Mouse (Mus musculus) small intestine, adult 2 months (tissue): ENCODE results near the gene Sav1. TPM values are rescaled to one million over a fixed set of nuclear protein-coding genes. Genes with fewer than 3 reads are reported as not detected.

Experiments used
- H3K27ac ChIP-seq: fragments of 200-500 bp; 2 replicates; pipeline ENCODE4 v1.5.1; 2012; ENCODE audit warnings: low read depth, low read length, control low read depth, inconsistent platforms; ENCODE audit not compliant: insufficient read depth
- H3K27me3 ChIP-seq: fragments of 200-500 bp; 2 replicates; pipeline ENCODE4 v1.6.1; 2012; ENCODE audit warnings: mild to moderate bottlenecking, moderate library complexity, low read length, inconsistent platforms; ENCODE audit not compliant: control insufficient read depth, insufficient read depth
- H3K36me3 ChIP-seq: fragments of 200-500 bp; 2 replicates; pipeline ENCODE4 v1.6.1; 2012; ENCODE audit warnings: mild to moderate bottlenecking, low read length, control low read depth, inconsistent platforms; ENCODE audit not compliant: control insufficient read depth, insufficient read depth
- H3K4me1 ChIP-seq: fragments of 200-500 bp; 2 replicates; pipeline ENCODE4 v1.6.1; 2012; ENCODE audit warnings: low read length, inconsistent platforms, mixed read lengths; ENCODE audit not compliant: control insufficient read depth, insufficient read depth, insufficient read length
- H3K4me3 ChIP-seq: fragments of 200-500 bp; 2 replicates; pipeline ENCODE4 v1.5.1; 2012; ENCODE audit warnings: low read depth, mild to moderate bottlenecking, control low read depth, inconsistent platforms, low read length, moderate library complexity
- CTCF ChIP-seq: fragments of 200-500 bp; IDR thresholded peaks from 2 replicates; pipeline ENCODE4 v1.5.1; 2012; ENCODE audit warnings: low read depth, mild to moderate bottlenecking, control low read depth, inconsistent platforms, low read length, moderate library complexity, mixed read lengths; ENCODE audit not compliant: insufficient replicate concordance, insufficient read length; ENCODE audit errors: extremely low read depth
- POLR2A ChIP-seq: fragments of 200-500 bp; IDR thresholded peaks from 2 replicates; pipeline ENCODE4 v1.6.1; 2012; ENCODE audit warnings: low read depth, mild to moderate bottlenecking, control low read depth, inconsistent platforms, low read length, moderate library complexity
- WGBS: fragments of 180-500 bp; shearing (Covaris S2); methylation state at CpG from one replicate; pipeline ENCODE4 v1.1.7; 2018; 5-methylcytosine and 5-hydroxymethylcytosine counted together
- polyA plus RNA-seq: library from polyadenylated mRNA; depleted of rRNA; stranded (reverse); fragments of >200 nt; gene quantifications from 2 replicates; pipeline ENCODE4 v1.2.3, GENCODE M21; 2012; rRNA removed

Gene Sav1
- polyA plus RNA-seq, 1 experiment = 4.7 TPM

- no peak overlapping the region for H3K27ac ChIP-seq
- whole genome bisulfite sequencing = 57% methylated on average over 7 of the region's 7 CpGs
- H3K4me3 ChIP-seq = no peak overlapping the region
- no peaks in the 10 kb centered on the region for H3K27me3 ChIP-seq
- TF ChIP-seq CTCF (no peak), POLR2A (no peak)
- H3K36me3 ChIP-seq = no peaks in the 10 kb centered on the region
- H3K4me1 ChIP-seq = no peaks in the 10 kb centered on the region
Measured at GRCm38 (mm10) chr12:69926716-69927115, 60.1 kb downstream of the Sav1 start.

GRCm38 (mm10) chr12:69924012-69924411, 62.8 kb downstream of the Sav1 start:
- WGBS = 23% methylated on average over 5 of the region's 5 CpGs
- Histone ChIP-seq H3K4me1 (no peaks in the 10 kb centered on the region), H3K4me3 (no peak overlapping the region), H3K27me3 (no peaks in the 10 kb centered on the region), H3K27ac (no peak overlapping the region), H3K36me3 (no peaks in the 10 kb centered on the region)
- peak; percentile 43; the same call in 1 of the 2 replicates for TF ChIP-seq CTCF
- no peak for TF ChIP-seq POLR2A

GRCm38 (mm10) chr12:69923603-69924002, 63.2 kb downstream of the Sav1 start:
- H3K36me3 ChIP-seq = no peaks in the 10 kb centered on the region
- H3K4me1 ChIP-seq = no peaks in the 10 kb centered on the region
- TF ChIP-seq CTCF (no peak), POLR2A (no peak)
- H3K27me3 ChIP-seq = no peaks in the 10 kb centered on the region
- no peak overlapping the region for H3K4me3 ChIP-seq
- no peak overlapping the region for H3K27ac ChIP-seq
- 54% methylated on average over 3 of the region's 3 CpGs for WGBS

- TF ChIP-seq POLR2A (no peak), CTCF (no peak)
- 88% methylated on average over 3 of the region's 3 CpGs for WGBS
- H3K27ac ChIP-seq = no peak overlapping the region
- no peaks in the 10 kb centered on the region for H3K4me1 ChIP-seq
- no peak overlapping the region for H3K4me3 ChIP-seq
- no peaks in the 10 kb centered on the region for H3K27me3 ChIP-seq
- no peaks in the 10 kb centered on the region for H3K36me3 ChIP-seq
Measured at GRCm38 (mm10) chr12:69923128-69923527, 63.7 kb downstream of the Sav1 start.

- H3K4me1 ChIP-seq = no peaks in the 10 kb centered on the region
- WGBS = 34% methylated on average over 1 of the region's 1 CpGs
- no peak overlapping the region for H3K27ac ChIP-seq
- H3K36me3 ChIP-seq = no peaks in the 10 kb centered on the region
- no peak for TF ChIP-seq POLR2A
- no peak for TF ChIP-seq CTCF
- H3K4me3 ChIP-seq = no peak overlapping the region
- H3K27me3 ChIP-seq = no peaks in the 10 kb centered on the region
Measured at GRCm38 (mm10) chr12:69922099-69922498, 64.7 kb downstream of the Sav1 start.

GRCm38 (mm10) chr12:69917870-69918269, 68.9 kb downstream of the Sav1 start:
- no peaks in the 10 kb centered on the region for H3K36me3 ChIP-seq
- H3K27me3 ChIP-seq = no peaks in the 10 kb centered on the region
- H3K27ac ChIP-seq = no peak overlapping the region
- no peak overlapping the region for H3K4me3 ChIP-seq
- H3K4me1 ChIP-seq = no peaks in the 10 kb centered on the region
- TF ChIP-seq POLR2A (no peak), CTCF (no peak)
- WGBS = 71% methylated on average over 2 of the region's 2 CpGs

Other genes with a start within 250 kb of the Sav1 start
- 0.29 and 0.52 TPM in 2 replicates for gene Cdkl1, start 195.7 kb downstream of the Sav1 start, polyA plus RNA-seq
- gene Atl1, start 94.4 kb downstream of the Sav1 start, polyA plus RNA-seq = 0.37 and 0.41 TPM in 2 replicates
- gene Map4k5, start 93.8 kb downstream of the Sav1 start, polyA plus RNA-seq = 4.6 and 5.1 TPM in 2 replicates
- 1.2 and 4.0 TPM in 2 replicates for gene Nin, start 126.7 kb upstream of the Sav1 start, polyA plus RNA-seq
- not detected in 2 replicates for gene Abhd12b, start 167.1 kb upstream of the Sav1 start, polyA plus RNA-seq
- gene Pygl, start 244.5 kb upstream of the Sav1 start, polyA plus RNA-seq = 2.2 and 2.8 TPM in 2 replicates